Mouse (Mus musculus) erythroblast, adult 5-6 weeks (primary cell): Measurements from ENCODE around the gene Cables2. TPM values are rescaled to one million over a fixed set of nuclear protein-coding genes. Genes with fewer than 3 reads are reported as not detected.

Experiments used
- ATAC-seq: replicated peaks from 2 replicates; pipeline ENCODE4 v1.8.0; 2016; ENCODE audit warnings: moderate number of reproducible peaks, mild to moderate bottlenecking, moderate TSS enrichment, inconsistent platforms; ENCODE audit not compliant: poor library complexity, low FRiP score, severe bottlenecking
- total RNA-seq, 2 experiments: library from RNA; stranded (forward) in 1 of 2; stranded (reverse) in 1 of 2; fragments of 150-400 nt in 1 of 2; fragments of 200-764, 138-1000 nt in 1 of 2; gene quantifications; 2 replicates each; pipeline versions ENCODE4 v1.2.3 to v1.2.4; 2015 to 2017; ENCODE audit warnings: low replicate concordance in 2 of 2

Gene Cables2
- total RNA-seq (2015; ENCODE audit: low replicate concordance): 2.5 and 4.6 TPM in 2 replicates
- 2.7 and 4.9 TPM in 2 replicates for total RNA-seq (2017; ENCODE audit: low replicate concordance)

DNA sequence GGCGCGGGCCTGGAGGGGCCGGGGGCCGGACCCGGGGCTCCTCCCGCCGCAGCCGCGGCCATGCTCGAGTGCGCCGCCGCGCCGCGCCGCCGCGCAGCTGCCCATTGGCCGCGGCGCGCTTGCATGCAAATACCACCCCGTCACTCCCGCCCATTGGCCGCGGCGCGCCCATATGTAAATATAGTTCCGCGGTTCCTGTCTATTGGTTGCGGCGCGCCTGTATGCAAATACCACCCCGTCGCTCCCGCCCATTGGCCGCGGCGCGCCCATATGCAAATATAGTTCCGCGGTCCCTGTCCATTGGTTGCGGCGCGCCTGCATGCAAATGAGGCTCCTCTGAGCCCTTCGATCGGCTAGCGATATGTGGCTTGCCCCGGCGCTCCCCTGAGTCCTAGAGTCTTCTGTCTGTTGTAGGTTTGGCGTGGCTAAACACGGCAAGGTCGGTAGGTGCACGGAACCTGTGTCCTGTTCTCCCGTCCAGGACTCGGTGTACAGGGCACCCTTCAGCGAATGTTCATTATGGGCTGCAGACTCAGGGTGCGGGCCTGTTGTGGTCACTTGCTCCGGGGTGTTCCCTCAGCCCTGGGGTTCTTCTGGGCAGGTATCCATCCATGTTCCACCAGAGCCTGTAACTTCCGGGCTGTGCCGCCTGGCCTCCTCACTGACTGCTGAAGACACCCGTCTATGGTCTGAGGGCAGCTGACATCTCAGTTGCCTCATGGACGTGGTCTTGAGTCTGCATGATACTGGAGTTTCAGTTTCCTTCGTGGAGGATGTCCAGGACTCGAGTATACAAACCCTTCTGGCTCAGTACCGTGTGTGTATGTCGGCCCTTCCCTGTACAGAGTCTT lies at the start of gene Cables2:
Cables2 (minus strand) TSS at position 103 of the 851 bp plus-strand sequence.
- peak; percentile 88 for ATAC-seq

DNA sequence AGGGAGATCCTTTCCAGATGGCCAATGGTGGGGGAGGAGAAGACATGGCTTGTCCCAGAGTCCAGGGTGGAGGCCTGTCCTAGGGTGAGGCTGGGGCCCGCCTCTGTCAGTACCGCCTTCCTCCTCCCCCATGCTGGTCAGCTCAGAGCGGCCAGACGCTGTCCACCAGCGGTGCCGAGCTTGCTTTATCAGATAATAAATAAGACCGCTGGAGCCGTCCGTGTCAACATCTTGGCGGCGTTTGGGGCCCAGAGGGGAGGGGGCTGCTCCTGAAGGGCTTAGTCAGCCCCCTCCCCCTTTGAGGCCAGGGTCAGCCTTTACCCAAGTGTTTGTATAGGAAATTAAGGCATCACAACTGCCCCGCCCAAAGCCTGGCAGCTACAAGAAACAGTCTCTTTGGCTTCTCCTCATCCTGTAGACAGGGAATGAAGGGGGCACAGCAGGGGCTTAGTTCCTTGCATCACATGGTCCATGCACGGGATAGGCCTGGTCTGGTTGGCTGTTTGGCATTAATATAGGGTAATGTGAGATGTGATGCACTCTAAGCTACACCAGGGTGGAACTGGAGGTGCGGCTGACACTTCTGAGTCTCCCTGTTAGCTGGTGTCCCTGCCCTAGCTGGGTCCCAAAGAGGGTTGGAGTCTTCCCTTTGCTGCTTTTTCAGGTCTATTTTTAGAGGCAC lies 49.5 kb upstream of the Cables2 start:
- no peak for ATAC-seq

DNA sequence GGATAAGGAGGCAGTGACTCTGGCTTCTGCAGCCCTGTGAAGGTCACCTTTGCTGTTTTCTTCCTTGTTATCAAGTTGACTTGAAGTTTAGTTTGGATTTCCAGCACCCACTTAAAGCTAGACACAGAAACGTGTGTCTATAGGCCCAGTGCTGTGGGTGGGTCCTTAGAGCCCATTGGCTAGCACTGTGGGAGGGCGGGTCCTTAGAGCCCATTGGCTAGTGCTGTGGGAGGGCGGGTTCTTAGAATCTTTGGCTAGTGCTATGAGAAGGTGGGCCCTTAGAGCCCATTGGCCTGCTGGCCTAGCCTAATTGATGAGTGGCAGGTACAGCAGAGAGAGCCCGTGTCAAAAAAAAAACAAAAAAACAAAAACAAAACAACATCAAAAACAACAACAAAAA lies 46.9 kb upstream of the Cables2 start:
- no peak for ATAC-seq

DNA sequence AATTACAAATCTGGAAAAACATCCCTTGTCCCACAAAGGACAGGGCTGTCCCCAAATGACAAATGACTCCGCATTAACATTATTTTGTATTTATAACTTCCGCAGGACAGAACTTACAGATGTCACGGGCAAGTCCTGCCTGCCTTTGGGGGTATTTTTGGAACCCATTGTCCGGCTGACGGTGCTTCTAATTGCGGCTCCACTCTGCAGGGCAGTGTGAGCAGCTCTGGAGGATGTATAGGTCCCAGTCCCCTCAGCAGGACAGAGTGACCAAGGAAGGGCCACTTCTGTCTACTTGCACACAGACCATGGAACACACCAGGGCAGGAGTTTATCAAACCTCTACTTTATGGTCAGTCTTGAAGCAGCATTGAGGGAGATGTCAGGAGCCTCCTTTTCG lies 44.3 kb upstream of the Cables2 start:
- no peak for ATAC-seq

DNA sequence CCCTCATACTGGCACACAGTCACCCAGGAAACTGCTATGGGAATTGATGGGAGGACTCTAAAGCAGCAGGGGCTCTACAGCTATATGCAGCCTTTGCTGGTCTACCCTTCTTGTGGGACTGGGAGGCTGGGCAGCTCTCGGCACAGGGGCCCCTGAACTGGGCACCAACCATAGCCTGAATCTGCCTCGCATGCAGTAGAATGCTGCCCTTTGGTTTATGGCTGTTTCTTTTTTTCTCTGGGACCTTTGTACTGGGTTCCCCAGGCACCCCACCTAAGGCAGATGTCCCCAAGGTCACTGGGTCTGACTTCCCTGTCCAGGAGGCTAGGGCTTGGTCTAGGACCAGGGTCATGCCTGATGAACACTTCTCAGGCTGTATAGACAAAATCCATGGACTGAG lies 41.0 kb upstream of the Cables2 start:
- no peak for ATAC-seq

DNA sequence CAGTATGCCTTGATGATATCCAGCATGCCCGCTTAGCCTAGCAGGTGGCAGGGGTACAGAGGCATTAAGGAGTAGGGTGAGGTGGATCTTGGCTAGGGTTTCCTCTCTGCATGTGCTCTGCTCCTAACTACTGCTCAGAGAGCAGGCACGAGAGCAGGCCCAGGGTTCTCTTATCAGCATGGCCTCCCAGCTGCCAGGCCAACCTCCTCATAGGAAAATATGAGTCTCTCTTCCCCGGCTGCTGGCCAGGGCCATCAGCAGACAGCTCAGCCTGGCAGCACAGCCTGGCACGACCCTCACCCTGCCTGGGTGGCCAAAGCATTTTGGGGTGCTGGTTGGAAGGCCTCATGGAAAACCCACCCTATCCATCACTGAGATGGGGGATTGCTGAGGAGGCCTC lies 37.9 kb upstream of the Cables2 start:
- no peak for ATAC-seq

DNA sequence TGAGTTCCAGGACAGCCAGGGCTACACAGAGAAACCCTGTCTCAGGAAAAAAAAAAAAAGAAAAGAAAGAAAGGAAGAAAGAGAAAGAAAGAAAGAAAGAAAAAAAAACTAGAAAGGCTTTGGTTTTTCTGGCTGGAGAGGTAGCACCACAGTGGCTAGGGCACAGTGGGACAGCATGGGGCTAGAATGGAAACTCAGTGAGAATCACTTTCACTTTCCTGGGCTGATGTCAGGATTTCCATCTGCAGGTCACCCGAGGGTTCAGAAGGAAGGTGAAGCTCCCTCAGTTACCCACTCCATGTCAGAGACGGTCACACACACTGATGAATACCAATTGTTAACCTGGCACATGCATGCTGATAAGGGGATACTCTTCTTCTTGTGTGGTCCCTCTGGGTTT lies 34.4 kb upstream of the Cables2 start:
- ATAC-seq: no peak

DNA sequence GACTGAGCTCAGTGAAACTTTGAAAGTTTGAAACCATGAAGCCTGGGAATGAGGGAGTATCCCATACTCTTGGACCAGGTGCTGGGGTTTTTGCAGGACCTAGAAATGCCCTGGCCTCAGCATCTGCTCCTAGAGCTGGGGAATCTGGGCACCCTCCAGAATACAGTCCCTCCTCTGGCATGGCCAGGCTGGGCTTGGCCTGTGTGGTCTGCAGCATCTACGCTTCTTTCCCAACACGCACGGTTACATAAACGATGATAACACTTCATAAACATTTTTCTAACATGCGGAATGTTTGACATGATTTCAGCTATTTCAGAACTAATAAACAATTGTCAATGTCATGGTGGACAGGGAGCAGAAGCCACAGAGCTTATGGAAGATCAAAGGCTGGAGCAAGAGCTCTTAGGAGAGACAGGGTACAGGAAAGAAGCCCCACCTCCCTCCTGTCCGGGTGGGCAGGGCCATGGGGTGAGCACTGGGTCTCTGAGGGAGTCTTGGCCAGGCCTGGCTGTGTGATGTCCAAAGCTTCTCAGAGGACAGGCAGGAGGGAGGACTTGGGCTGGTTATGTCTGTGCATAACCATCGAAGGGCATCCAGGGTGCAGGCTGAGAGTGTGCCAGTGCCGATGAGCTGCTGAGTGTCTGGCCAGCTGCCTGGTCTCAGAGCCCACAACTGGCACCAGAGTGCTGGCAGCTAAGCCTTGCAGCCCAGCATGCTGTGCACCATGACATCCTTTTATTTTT lies 33.3 kb upstream of the Cables2 start:
- no peak for ATAC-seq

DNA sequence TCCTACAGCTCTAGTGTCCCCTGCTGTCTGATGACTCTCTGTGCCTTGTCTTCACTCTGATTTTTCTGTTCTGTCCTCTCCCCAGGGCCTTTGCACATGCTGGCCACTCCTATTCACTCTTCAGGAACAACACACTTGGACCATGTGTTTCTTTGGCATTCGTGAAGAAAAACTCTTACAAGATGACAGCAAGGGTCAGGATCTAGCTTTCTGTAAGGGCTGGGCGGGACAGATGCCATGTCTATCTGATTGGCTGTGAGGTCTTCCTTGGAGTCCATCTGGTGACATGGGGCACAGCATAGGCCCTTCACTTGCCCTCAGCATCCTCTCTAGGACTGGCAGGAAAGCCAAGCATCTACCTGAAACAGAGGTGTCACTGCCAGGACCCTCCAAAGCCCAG lies 32.7 kb upstream of the Cables2 start:
- ATAC-seq: no peak

DNA sequence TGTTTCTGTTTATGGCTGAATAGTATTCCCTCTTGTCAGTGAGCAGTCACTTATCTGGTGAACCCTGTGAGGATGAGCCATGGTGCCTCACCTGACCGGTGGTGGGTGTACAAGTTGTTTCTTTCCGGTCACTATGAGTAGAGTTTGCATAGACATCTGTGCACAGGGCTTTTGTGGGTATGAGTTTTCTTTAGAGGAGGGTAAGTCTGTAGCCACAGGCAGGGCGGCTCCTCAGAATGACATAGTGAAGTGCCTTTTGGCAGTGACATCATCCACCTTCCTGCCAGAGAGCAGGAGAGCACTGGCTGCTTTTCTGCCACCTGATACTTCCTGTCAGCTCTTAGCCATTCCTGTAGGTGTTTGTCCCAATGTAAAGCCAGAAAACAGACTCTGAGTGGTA lies 32.2 kb upstream of the Cables2 start:
- no peak for ATAC-seq

DNA sequence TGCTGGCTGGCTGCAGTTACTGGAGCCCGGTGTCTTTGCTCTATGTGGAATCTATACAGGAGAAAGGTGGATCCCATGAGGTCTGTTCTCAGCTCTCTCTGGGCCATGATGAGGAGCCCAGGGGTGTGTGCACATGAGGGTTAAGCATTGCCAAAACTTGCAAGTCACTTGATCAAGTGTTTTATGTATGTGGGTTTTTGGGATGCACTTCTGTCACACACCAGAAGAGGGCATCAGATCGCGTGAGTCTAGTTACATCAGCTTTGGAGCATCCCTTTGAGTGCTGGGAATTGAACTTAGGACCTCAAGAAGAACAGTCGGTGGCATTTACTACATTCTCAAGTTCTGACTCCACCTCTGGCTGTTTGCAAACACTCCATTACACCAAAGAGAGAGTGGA lies 31.3 kb upstream of the Cables2 start:
- no peak for ATAC-seq

DNA sequence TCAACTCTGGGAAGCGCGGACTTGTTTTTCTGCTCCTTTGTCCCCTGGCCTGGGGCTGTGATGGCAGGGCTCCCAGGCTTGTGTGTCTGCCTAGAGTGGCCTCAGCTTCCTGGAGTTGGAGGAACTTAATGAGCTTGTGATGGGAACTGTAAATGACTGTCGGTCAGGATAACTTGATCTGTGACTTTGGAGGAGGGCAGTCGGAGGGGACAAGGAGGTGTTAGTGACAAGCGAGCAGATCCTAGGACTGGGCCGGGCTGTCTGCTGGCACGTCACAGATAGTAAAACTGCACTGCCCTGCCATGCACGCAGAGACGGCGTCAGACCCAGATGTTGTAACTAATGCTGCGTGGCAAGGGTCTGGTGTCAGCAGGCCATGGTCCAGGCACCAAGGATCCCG lies 30.2 kb upstream of the Cables2 start:
- ATAC-seq: no peak

DNA sequence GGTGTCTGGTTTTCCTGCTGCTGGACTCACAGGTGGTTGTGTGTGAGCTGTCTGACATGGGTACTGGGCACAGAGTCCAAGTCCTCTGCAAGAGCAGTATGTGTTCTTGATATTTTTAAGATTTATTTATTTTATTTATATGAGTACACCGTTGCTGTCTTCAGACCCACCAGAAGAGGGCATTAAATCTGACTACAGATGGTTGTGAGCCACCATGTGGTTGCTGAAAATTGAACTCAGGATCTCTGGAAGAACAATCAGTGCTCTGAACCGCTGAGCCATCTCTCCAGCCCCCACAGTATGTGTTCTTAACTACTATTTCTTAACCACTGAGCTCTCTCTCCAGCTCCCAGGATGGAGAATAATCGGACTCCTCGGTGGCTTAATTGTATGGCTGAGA lies 28.9 kb upstream of the Cables2 start:
- ATAC-seq: no peak

DNA sequence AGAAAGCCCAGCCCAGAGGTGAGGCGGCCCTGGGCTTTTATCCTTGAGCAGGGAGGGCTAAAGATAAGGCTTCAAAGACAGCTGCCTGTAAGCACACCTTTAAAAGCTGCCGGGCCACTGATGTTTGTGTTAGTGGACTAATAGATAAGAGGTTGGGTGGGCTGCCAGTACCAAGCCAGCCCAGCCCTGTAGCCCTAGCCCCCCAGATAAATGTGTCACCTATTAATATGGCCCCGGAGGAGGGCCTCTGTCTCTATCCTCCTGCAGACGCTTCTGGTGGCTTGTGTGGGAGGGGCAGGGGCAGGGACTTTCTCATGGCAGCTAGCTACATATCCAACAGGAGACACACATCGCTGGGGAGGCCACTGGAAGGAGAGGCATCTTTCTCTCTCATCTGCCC lies 27.5 kb upstream of the Cables2 start:
- ATAC-seq: no peak

DNA sequence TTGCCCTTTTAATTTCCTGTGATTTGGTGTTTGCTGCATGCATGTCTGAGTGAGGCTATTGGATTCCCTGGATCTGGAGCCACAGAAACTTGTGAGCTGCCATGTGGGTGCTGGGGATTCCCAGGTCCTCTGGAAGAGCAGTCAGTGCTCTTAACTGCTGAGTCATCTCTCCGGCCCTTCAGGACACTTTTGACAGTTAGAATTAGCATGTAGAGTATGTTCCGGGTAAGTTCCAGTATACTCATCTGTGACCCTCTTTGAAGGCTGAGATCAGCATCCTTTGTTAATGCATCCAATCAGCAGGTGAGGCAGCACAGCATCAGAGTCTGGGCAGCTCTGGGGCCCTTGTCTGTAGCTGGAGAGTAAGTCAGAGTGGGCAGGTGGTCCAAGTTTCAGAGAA lies 27.0 kb upstream of the Cables2 start:
- ATAC-seq: no peak

DNA sequence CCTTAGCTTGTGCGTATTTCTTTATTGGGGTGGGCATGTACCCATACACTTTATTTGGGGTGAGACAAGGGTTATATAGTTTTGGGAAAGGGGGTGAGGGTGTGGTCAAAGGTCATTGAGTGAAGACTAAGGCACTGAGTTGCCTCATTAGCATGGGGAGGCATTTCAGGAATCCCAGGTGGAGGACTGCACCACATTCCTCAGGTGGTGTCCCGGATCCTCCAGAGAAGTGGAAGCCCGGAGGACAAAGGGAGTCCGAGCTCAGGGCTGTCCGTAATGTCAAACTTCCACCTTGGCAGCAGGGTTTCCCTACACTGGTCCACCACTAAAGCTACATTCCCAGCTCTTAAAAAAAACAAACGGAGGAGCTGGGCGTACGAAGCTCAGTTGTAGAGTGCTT lies 19.6 kb upstream of the Cables2 start:
- no peak for ATAC-seq

DNA sequence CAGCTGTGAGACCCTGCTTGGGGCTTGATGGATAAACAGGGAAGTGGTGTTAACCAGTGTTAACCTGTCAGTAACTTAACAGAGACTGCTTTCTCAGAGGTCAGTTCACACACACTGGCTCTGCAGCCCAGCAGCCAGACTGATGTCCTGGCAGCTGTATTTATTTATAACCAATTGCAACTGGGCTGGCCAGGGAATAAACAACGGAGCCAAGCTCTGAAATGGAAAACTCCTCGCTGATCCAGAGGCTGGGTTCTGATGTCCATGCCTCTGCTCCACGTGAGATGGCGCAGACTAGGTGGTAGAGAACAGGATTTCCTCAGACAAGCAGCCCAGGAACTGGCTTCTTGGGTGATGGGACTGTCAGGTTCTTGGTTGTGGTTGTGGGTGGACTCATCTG lies 18.7 kb upstream of the Cables2 start:
- no peak for ATAC-seq

DNA sequence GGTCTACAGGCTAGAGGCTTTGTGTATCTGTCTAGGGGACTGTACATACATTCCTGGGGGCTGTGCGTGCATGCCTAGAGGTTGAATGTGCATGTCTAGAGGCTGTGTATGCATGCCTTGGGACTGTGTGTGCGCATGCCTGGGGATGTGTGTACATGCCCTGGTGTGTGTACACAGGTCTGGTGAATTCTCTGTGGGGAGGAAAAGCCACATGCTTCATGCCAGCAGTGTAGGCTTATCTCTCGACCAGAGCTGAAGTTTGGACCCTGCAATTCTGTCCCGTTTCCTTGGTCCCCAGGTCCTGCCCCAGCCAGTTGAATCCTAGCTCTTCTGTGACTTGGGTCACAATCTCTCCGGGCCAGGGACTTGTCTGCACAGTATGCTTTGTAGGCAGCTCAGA lies 18.3 kb upstream of the Cables2 start:
- ATAC-seq: no peak

DNA sequence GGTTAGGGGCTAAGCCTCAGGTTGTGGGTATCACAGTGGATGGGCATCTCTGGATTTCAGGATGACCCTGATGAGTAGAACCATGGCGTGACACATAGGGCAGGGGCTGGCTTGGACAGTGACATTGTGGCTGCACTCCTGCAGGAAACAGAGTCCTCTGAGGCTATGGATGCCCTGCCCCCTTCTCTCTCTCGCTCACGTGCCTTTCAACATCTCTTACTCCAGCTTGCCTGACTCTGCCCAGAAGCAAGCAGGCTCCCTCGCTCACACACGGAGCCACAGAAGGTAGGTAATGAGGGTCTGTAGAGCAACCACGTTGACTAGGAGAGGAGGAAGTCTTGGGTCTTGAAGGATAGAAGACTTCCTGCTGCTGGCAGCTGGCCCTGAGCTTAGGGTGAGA lies 17.2 kb upstream of the Cables2 start:
- ATAC-seq: no peak

DNA sequence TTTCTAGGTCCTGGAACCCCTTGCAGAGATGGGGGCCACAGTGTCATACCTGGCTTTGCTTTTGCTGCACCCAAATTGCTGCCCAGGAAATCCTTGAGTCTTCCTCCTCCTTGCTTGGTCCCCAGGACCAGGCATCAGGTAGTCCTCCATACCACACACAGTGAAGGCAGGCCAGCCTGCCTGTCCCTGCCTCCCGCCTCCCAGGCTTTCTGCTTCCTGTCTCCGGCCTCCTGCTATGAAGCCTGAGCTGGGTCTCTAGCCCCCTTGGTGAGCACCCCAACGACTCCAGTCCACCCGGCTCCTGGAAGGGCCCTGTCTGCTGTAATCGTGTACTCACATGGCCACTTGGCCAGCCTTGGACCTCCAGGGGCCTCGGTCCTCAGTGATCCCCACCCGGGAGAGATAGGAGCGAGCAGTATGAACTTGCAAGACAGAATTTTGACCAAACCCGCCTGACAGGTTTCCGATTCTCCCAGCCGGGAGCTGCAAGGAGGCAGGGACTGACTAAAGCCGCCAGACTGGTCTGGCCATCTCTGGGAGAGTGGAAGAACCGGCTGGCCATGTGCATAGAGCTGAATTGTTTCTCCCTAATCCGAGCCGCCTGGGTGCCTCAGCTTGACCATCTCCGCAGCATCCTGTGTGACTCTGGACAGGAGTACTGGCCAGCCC lies 16.3 kb upstream of the Cables2 start, which contains the start of gene Rbbp8nl:
Rbbp8nl (minus strand) TSS at position 440 of the 669 bp plus-strand sequence.
- no peak for ATAC-seq
